Mouse (Mus musculus): ENCODE data around the gene Nmb.
"Not testable (repeated sequence)": the region's sequence is repeated elsewhere in the genome, so short reads cannot be mapped to it uniquely, and the experiment has no call there.

Gene Nmb
- long read RNA-seq, experiment 1, result 0 reads
- long read RNA-seq, experiment 2, partial matches to known transcripts, result 0 of 2 reads
- long read RNA-seq, experiment 2, other reads (novel, unspliced or antisense), result 0 of 2 reads

GRCm38 (mm10) chr7:80904921-80905515 is at the start of gene Nmb:
Gene Nmb, minus strand, starts transcription at chr7:80905076.
- intact Hi-C loops (cut with DNase I), result loop anchor here (5.0 kb wide), 1 partner anchor 82 kb away; no protein-coding TSS in a partner anchor

GRCm38 (mm10) chr7:80954251-80954650 is 49.4 kb upstream of the Nmb start:
- intact Hi-C loops (cut with DNase I), result no loop called here

- intact Hi-C loops (cut with DNase I), result no loop called here
Observed at GRCm38 (mm10) chr7:80952140-80952539, 47.3 kb upstream of the Nmb start.

- intact Hi-C loops (cut with DNase I), result no loop called here
Observed at GRCm38 (mm10) chr7:80951461-80951860, 46.6 kb upstream of the Nmb start.

- intact Hi-C loops (cut with DNase I), result loop anchor here (5.0 kb wide), 1 partner anchor 45 kb away; the partner anchor contains the start of gene Zfp592
Observed at GRCm38 (mm10) chr7:80947445-80948350, 42.8 kb upstream of the Nmb start, which contains the start of gene Sec11a. Gene Sec11a, minus strand, starts transcription at chr7:80947780.

- intact Hi-C loops (cut with DNase I), result no loop called here
Observed at GRCm38 (mm10) chr7:80939808-80940207, 34.9 kb upstream of the Nmb start.

GRCm38 (mm10) chr7:80937304-80937666 is 32.4 kb upstream of the Nmb start:
- intact Hi-C loops (cut with DNase I), result not testable (repeated sequence)

GRCm38 (mm10) chr7:80936617-80937303 is 31.9 kb upstream of the Nmb start:
- intact Hi-C loops (cut with DNase I), result not testable (repeated sequence)

GRCm38 (mm10) chr7:80935834-80936233 is 31.0 kb upstream of the Nmb start:
- intact Hi-C loops (cut with DNase I), result no loop called here

- intact Hi-C loops (cut with DNase I), result no loop called here
Observed at GRCm38 (mm10) chr7:80932777-80933176, 27.9 kb upstream of the Nmb start.

- intact Hi-C loops (cut with DNase I), result no loop called here
Observed at GRCm38 (mm10) chr7:80931618-80932207, 26.8 kb upstream of the Nmb start.

GRCm38 (mm10) chr7:80923165-80923564 is 18.3 kb upstream of the Nmb start:
- intact Hi-C loops (cut with DNase I), result no loop called here

GRCm38 (mm10) chr7:80919647-80920008 is 14.8 kb upstream of the Nmb start:
- intact Hi-C loops (cut with DNase I), result no loop called here

GRCm38 (mm10) chr7:80918982-80919646 is 14.2 kb upstream of the Nmb start:
- intact Hi-C loops (cut with DNase I), result no loop called here

- intact Hi-C loops (cut with DNase I), result no loop called here
Observed at GRCm38 (mm10) chr7:80917916-80918465, 13.1 kb upstream of the Nmb start.

- intact Hi-C loops (cut with DNase I), result no loop called here
Observed at GRCm38 (mm10) chr7:80912496-80912895, 7.6 kb upstream of the Nmb start.

- intact Hi-C loops (cut with DNase I), result no loop called here
Observed at GRCm38 (mm10) chr7:80911053-80911452, 6.2 kb upstream of the Nmb start.

- intact Hi-C loops (cut with DNase I), result loop anchor here (5.0 kb wide), 1 partner anchor 83 kb away; no protein-coding TSS in a partner anchor
Observed at GRCm38 (mm10) chr7:80903625-80904422, 1.1 kb downstream of the Nmb start.

GRCm38 (mm10) chr7:80901541-80902274 is 3.2 kb downstream of the Nmb start:
- intact Hi-C loops (cut with DNase I), result loop anchor here (5.0 kb wide), 1 partner anchor 86 kb away; no protein-coding TSS in a partner anchor
